Mouse (Mus musculus) CH12F3 (cell line): ENCODE measurements around the gene Galnt10.

ENCODE experiments used
- in situ Hi-C: fragments of 300-500 bp; cut with MboI; formaldehyde crosslinking; loops from 2 replicates; pipeline ENCODE4 v1.14.3; 2020; ENCODE audit warnings: low sequenced_read_pairs

Galnt10 gene

GRCm38 (mm10) chr11:57658214-57658613, 13.0 kb downstream of the Galnt10 start:
- in situ Hi-C loops = no loop called here

- in situ Hi-C loops = no loop called here
Observed at GRCm38 (mm10) chr11:57658751-57659150, 13.5 kb downstream of the Galnt10 start.

- in situ Hi-C loops = no loop called here
Observed at GRCm38 (mm10) chr11:57660156-57660555, 14.9 kb downstream of the Galnt10 start.

GRCm38 (mm10) chr11:57660814-57661213, 15.6 kb downstream of the Galnt10 start:
- in situ Hi-C loops = no loop called here

- in situ Hi-C loops = no loop called here
Observed at GRCm38 (mm10) chr11:57661492-57662229, 16.4 kb downstream of the Galnt10 start.

- in situ Hi-C loops = no loop called here
Observed at GRCm38 (mm10) chr11:57662231-57662630, 17.0 kb downstream of the Galnt10 start.

- in situ Hi-C loops = no loop called here
Observed at GRCm38 (mm10) chr11:57663271-57663670, 18.0 kb downstream of the Galnt10 start.

GRCm38 (mm10) chr11:57664741-57665140, 19.5 kb downstream of the Galnt10 start:
- in situ Hi-C loops = no loop called here

- in situ Hi-C loops = no loop called here
Observed at GRCm38 (mm10) chr11:57668271-57668670, 23.0 kb downstream of the Galnt10 start.

GRCm38 (mm10) chr11:57669522-57669921, 24.3 kb downstream of the Galnt10 start:
- in situ Hi-C loops = no loop called here

GRCm38 (mm10) chr11:57671120-57671697, 26.0 kb downstream of the Galnt10 start:
- in situ Hi-C loops = no loop called here

GRCm38 (mm10) chr11:57671797-57672196, 26.6 kb downstream of the Galnt10 start:
- in situ Hi-C loops = no loop called here

- in situ Hi-C loops = no loop called here
Observed at GRCm38 (mm10) chr11:57672995-57673394, 27.8 kb downstream of the Galnt10 start.

- in situ Hi-C loops = no loop called here
Observed at GRCm38 (mm10) chr11:57673977-57674687, 28.9 kb downstream of the Galnt10 start.

GRCm38 (mm10) chr11:57677261-57677660, 32.0 kb downstream of the Galnt10 start:
- in situ Hi-C loops = no loop called here

- in situ Hi-C loops = no loop called here
Observed at GRCm38 (mm10) chr11:57682589-57682988, 37.3 kb downstream of the Galnt10 start.

- in situ Hi-C loops = no loop called here
Observed at GRCm38 (mm10) chr11:57683125-57683524, 37.9 kb downstream of the Galnt10 start.

- in situ Hi-C loops = no loop called here
Observed at GRCm38 (mm10) chr11:57683931-57684330, 38.7 kb downstream of the Galnt10 start.

- in situ Hi-C loops = no loop called here
Observed at GRCm38 (mm10) chr11:57684891-57685290, 39.6 kb downstream of the Galnt10 start.

GRCm38 (mm10) chr11:57685689-57686454, 40.6 kb downstream of the Galnt10 start:
- in situ Hi-C loops = no loop called here

- in situ Hi-C loops = no loop called here
Observed at GRCm38 (mm10) chr11:57686797-57687196, 41.6 kb downstream of the Galnt10 start.
